Mouse (Mus musculus): Measurements from ENCODE around the gene Irf7. TPM values are rescaled to one million over a fixed set of nuclear protein-coding genes. Genes with fewer than 3 reads are reported as not detected.

Irf7 gene
- total and polyA plus RNA-seq, 3 experiments = 1.9 to 2.0 TPM; not detected in 1

DNA sequence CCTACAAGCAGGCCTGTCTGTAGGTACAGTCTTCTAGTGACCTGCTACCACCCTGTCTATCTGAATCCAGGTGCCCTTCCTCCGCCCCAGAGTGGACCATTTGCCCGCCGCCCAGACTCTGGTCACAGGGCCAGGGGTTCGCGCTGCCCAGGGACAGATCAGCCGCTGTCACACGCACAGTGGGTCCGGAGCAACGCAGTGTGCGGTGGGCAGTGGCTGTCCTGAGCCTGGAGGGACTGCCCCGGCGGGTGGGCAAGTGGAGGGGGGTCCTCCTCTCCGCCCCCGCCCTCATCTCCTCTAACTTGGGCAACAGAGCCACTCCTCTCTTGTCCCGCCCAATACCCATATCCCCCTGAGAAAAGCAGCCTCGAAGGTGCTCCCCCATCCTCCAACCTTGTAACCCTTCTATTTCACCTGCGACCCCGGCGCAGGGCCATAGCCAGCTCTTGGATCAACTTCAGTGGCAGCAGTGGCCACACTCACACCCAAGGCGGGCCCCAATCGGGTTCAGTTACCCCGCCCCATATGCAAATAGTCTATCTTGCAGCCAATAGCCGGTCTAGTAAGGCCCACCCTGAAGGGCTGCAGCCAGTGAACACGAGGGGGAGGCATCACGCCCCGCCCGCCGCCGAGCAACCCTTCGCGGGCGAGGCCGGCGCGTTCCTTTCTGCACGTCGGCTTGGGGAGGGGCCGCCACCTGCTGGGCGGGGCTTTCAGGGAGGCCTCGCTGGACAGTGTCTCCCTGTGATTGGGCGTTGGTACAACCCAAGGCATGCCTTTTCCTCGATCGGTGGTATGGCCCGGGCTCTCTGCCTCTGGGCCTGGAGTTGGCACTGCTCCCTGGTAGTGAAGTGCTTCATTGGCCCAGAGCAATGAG lies 44.8 kb downstream of the Irf7 start (continued):
- TF ChIP-seq MAFK (IDR thresholded peaks at IDR 0.05; ENCODE audit: borderline replicate concordance, low read depth, low read length) = no peak
- 0 out of 2 replicates have a peak, but pooled peaks have one; percentile 39 for TF ChIP-seq MYC (IDR thresholded peaks at IDR 0.05; ENCODE audit: low read depth, low read length)
- TF ChIP-seq MXI1 (IDR thresholded peaks at IDR 0.05; ENCODE audit: low read depth, low read length) = peak; percentile 19; the same call in 1 of the 2 replicates
- 0 out of 2 replicates have a peak, but pooled peaks have one; percentile 7 for TF ChIP-seq TCF12 (IDR thresholded peaks at IDR 0.05; ENCODE audit: low read depth, low read length)
- 0 out of 2 replicates have a peak, but pooled peaks have one; percentile 64 for TF ChIP-seq MAX (IDR thresholded peaks at IDR 0.05; ENCODE audit: low read length)
- 0 out of 2 replicates have a peak, but pooled peaks have one; percentile 24 for TF ChIP-seq ZMIZ1 (IDR thresholded peaks at IDR 0.05; ENCODE audit: low read depth, low read length)
- TF ChIP-seq MAZ (IDR thresholded peaks at IDR 0.05; ENCODE audit: low read depth, low read length) = peak; percentile 65; the same call in 1 of the 2 replicates
- peak in 1 of 2 experiments; percentile 55; a peak in 1 of 4 replicates for TF ChIP-seq POLR2A (IDR thresholded peaks at IDR 0.05; ENCODE audit: control insufficient read depth in 1 of 2, insufficient read depth in 1 of 2, low read depth in 1 of 2, low read length in 2 of 2, poor library complexity in 1 of 2)

DNA sequence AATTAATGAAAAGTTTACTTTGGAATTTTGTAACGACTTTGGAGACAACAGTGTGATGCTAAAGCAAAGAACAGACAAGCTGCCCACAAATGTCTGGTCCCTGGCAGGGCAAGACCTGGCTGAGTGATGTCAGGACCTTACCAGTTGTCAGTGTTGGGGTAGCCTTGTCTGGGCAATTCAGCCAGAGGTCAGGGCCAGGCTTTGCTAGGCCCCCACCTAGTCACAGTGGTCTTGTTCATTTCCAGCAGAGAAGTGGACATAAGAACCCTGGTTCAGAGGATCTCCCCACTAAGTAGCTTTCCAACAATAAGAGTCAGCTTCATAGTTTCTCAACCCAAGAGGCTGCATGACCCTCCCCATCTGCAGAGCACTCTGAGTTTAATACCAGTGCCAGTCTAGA lies 45.9 kb downstream of the Irf7 start:
- H3K27ac ChIP-seq (ENCODE audit: control insufficient read depth, low read depth, low read length) = no peak overlapping the region
- H3K4me3 ChIP-seq (ENCODE audit: control insufficient read depth in 1 of 2, insufficient read depth in 1 of 2, low read depth in 2 of 2, low read length in 2 of 2) = no peak overlapping the region; a peak in 1 of 4 replicates

DNA sequence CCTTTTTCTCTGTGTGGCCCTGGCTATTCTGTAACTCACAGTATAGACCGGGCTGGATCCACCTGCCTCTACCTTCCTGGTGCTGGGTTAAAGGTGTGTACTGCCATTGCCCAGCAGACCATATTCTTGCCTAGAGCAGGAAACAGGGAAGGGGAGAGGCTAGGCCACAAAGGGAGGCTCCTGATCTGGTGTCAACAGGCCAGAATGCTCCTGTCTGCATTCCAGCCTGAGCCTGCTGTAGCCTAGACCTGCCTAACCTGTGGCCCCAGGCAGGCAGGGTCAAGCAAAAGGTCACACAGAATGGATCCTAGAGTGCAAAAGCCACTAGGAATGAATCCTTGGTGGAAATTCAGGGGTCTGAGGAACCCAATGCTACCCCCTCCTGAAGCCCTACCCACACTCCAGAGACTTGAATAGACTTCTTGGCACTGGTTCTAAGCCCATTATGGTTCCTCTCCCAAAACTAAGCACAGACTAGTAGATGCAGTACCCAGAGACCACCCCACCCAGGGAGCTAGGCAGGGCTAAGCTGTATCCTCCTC lies 46.7 kb downstream of the Irf7 start:
- Histone ChIP-seq H3K4me1 (ENCODE audit: control insufficient read depth in 1 of 2, insufficient read depth in 2 of 2, low read length in 2 of 2) (peaks cover 0 to 19% of the 10 kb centered on the region in 2 experiments; a peak in 3 of 4 replicates), H3K27me3 (ENCODE audit: control insufficient read depth in 1 of 2, insufficient read depth in 2 of 2, low read length in 2 of 2) (no peaks in the 10 kb centered on the region), H3K36me3 (ENCODE audit: control insufficient read depth in 1 of 2, insufficient read depth in 2 of 2, low read length in 2 of 2) (peaks cover 0 to 6% of the 10 kb centered on the region in 2 experiments; a peak in 2 of 4 replicates), H3K9me3 (replicated peaks; ENCODE audit: insufficient read depth, low read length) (no peaks in the 10 kb centered on the region), H3K27ac (ENCODE audit: control insufficient read depth, low read depth, low read length) (no peak overlapping the region), H3K4me3 (ENCODE audit: control insufficient read depth in 1 of 2, insufficient read depth in 1 of 2, low read depth in 2 of 2, low read length in 2 of 2) (no peak overlapping the region), H3K9ac (ENCODE audit: control insufficient read depth, low read depth, low read length, poor library complexity, severe bottlenecking) (no peak overlapping the region), H3K79me2 (ENCODE audit: control insufficient read depth, insufficient read depth, low read length, poor library complexity) (no peaks in the 10 kb centered on the region; the same call in 1 of the 2 replicates)
- DNase-seq (ENCODE audit: low read depth, low spot score) = no peak
- TF ChIP-seq E2F4 (IDR thresholded peaks at IDR 0.05; ENCODE audit: borderline replicate concordance, low read depth, low read length) (no peak), ZNF384 (IDR thresholded peaks at IDR 0.05; ENCODE audit: low read depth, low read length) (no peak), NELFE (IDR thresholded peaks at IDR 0.05; ENCODE audit: low read depth, low read length) (no peak), GATA1 (IDR thresholded peaks at IDR 0.05; ENCODE audit: low read depth, low read length) (no peak), MAZ (IDR thresholded peaks at IDR 0.05; ENCODE audit: low read depth, low read length) (no peak), NRF1 (IDR thresholded peaks at IDR 0.05; ENCODE audit: insufficient read depth, low read depth, low read length, poor library complexity, severe bottlenecking) (no peak), KAT2A (conservative IDR thresholded peaks at IDR 0.05; ENCODE audit: low read depth, low read length) (no peak), ELF1 (IDR thresholded peaks at IDR 0.05; ENCODE audit: low read depth, low read length) (no peak), UBTF (IDR thresholded peaks at IDR 0.05; ENCODE audit: borderline replicate concordance, insufficient read depth, low read depth, low read length) (no peak), TCF12 (IDR thresholded peaks at IDR 0.05; ENCODE audit: low read depth, low read length) (no peak), SMC3 (IDR thresholded peaks at IDR 0.05; ENCODE audit: low read depth, low read length) (no peak), CHD2 (IDR thresholded peaks at IDR 0.05; ENCODE audit: low read length) (no peak), TBP (IDR thresholded peaks at IDR 0.05; ENCODE audit: low read depth, low read length) (no peak), POLR2AphosphoS2 (IDR thresholded peaks at IDR 0.05; ENCODE audit: low read length) (no peak), POLR2AphosphoS5 (IDR thresholded peaks at IDR 0.05; ENCODE audit: borderline replicate concordance, low read depth, low read length) (no peak), EP300 (IDR thresholded peaks at IDR 0.05; ENCODE audit: low read depth in 1 of 2, low read length in 2 of 2) (no peak)

More for the DNA sequence above, 45.9 kb downstream of the Irf7 start:
- H3K27me3 ChIP-seq (ENCODE audit: control insufficient read depth in 1 of 2, insufficient read depth in 2 of 2, low read length in 2 of 2) = no peaks in the 10 kb centered on the region
- H3K36me3 ChIP-seq (ENCODE audit: control insufficient read depth in 1 of 2, insufficient read depth in 2 of 2, low read length in 2 of 2) = peaks cover 0 to 6% of the 10 kb centered on the region in 2 experiments; a peak in 2 of 4 replicates
- H3K4me1 ChIP-seq (ENCODE audit: control insufficient read depth in 1 of 2, insufficient read depth in 2 of 2, low read length in 2 of 2) = peaks cover 0 to 13% of the 10 kb centered on the region in 2 experiments; a peak in 3 of 4 replicates
- DNase-seq (ENCODE audit: low read depth, low spot score) = no peak
- no peaks in the 10 kb centered on the region for H3K9me3 ChIP-seq (replicated peaks; ENCODE audit: insufficient read depth, low read length)
- H3K79me2 ChIP-seq (ENCODE audit: control insufficient read depth, insufficient read depth, low read length, poor library complexity) = no peaks in the 10 kb centered on the region; the same call in 1 of the 2 replicates
- TF ChIP-seq POLR2AphosphoS2 (IDR thresholded peaks at IDR 0.05; ENCODE audit: low read length) = no peak
- TF ChIP-seq SIN3A (IDR thresholded peaks at IDR 0.05; ENCODE audit: low read length) = no peak
- TF ChIP-seq USF1 (IDR thresholded peaks at IDR 0.05; ENCODE audit: low read depth, low read length) = no peak
- no peak for TF ChIP-seq POLR2A (IDR thresholded peaks at IDR 0.05; ENCODE audit: control insufficient read depth in 1 of 2, insufficient read depth in 1 of 2, low read depth in 1 of 2, low read length in 2 of 2, poor library complexity in 1 of 2)
- no peak for TF ChIP-seq ZNF384 (IDR thresholded peaks at IDR 0.05; ENCODE audit: low read depth, low read length)
- no peak for TF ChIP-seq E2F4 (IDR thresholded peaks at IDR 0.05; ENCODE audit: borderline replicate concordance, low read depth, low read length)
- TF ChIP-seq MYC (IDR thresholded peaks at IDR 0.05; ENCODE audit: low read depth, low read length) = no peak
- no peak for TF ChIP-seq ZKSCAN1 (IDR thresholded peaks at IDR 0.05; ENCODE audit: low read depth, low read length)
- TF ChIP-seq UBTF (IDR thresholded peaks at IDR 0.05; ENCODE audit: borderline replicate concordance, insufficient read depth, low read depth, low read length) = no peak
- no peak for TF ChIP-seq ETS1 (IDR thresholded peaks at IDR 0.05; ENCODE audit: low read depth, low read length)
- TF ChIP-seq BHLHE40 (IDR thresholded peaks at IDR 0.05; ENCODE audit: borderline replicate concordance, low read depth, low read length) = no peak
- TF ChIP-seq NELFE (IDR thresholded peaks at IDR 0.05; ENCODE audit: low read depth, low read length) = no peak
- no peak overlapping the region for H3K9ac ChIP-seq (ENCODE audit: control insufficient read depth, low read depth, low read length, poor library complexity, severe bottlenecking)
